Mouse (Mus musculus): ENCODE measurements around the gene Slc13a3.

Gene Slc13a3

DNA sequence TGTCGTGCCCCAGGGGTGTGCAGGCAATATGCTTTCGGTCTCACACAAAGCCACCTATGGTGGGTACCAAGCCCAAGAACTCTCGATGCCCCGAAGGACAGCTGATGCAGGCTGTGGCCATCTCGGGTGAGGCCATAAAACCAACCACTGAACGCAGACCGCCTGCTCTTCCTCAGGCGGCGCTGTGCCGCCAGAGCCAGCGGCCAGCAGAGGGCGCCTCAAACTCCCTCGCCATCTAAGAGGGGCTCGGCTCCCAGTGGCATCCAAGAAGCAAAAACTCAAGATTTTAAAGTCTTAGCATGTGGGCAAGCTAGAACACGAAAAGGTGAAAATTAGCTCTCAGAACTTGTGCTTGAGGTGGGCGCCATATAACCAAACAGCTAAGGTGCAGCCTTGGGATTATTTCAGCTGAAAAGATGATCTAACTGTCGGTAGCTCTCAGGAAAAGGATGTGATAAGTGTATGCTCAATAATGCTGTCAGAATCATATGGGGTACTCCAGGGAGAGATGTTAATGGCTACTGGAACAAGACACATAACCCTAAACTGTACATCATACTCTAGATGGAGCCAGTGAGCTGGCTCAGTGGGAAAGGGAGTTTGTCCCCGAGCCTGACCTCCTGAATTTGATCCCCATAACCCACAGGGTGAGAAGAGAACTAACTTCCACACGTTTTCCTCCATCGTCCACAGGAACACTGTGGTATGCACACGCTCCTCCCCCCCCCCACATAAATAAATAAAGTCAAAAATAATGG, 108.5 kb downstream of the Slc13a3 start:
- DNase-seq (ENCODE audit: low spot score), result peak; percentile 24

DNA sequence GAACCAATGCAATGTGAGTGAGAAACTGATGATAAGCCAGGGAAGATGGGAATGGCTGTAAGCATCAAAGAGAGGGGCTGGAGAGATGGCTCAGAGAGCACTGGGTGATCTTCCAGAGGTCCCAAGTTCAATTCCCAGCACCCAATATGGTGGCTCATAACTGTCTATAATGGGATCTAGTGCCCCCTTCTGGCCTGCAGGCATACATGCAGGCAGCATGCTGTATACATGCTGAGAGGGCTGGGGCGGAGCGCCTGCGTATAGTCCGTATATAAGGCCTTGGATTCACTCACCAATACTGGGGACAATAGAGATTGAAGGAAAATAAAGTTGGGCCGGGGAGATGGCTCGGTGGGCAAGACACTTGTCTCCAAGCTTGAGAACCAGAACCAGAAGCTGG, 109.7 kb downstream of the Slc13a3 start:
- DNase-seq (ENCODE audit: low spot score), result no peak

DNA sequence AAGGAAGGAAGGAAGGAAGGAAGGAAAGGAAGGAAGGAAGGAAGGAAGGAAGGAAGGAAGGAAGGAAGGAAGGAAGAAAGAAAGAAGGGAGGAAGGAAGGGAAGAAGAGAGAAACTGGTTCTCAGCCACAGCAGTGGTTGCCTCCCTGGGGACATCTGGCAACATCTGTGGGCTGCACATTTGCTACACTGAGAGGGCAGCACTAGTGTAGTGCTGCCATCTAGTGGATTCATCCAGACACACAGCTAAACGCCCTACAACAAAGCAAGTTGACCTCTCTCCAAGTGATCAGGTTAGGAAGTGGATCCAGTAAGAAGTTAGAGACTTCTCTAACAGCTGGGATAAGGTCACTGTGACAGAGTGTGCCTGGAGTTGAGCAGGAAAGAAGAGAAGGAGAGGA, 112.2 kb downstream of the Slc13a3 start:
- peak; percentile 89 for DNase-seq (ENCODE audit: low spot score)
